13 mouse cellular contexts compared by ENCODE assay signal in the genomic region with DNA sequence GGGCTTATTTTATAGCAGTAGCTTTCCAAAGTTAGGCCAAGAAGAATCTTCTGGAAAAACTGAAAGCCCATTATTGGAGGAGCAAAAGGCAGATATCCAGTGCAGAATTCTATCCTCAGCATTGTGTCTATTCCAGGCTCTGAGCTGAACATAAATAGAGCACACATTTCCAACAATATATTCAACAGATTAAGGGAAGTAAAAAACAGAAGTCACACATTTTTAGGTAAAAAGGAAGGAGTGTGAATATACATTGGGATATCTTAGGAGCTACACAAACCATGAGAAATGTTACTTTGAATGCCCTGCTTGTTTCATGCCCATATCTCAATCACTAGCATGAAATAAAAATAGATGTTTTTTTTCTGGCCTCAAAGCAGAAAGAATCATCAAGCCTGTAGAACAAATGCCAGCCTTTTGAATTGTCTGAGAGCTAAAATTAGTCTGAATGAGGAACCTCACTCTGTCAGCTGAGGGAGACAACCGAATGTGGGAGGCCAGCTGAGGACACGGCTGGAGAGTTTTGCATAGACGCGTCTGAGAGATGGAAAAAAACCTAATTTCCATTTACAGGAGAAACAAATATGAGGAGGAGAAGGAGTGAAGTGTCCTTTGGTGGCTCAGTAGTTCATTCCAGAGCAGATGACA. TPM values are rescaled to one million over a fixed set of nuclear protein-coding genes. Genes with fewer than 3 reads are reported as not detected.
DNase-seq lines count a peak whose midpoint lies in the region; ATAC-seq and TF ChIP-seq lines count a peak whose summit lies in the region.
"Had no signal": no experiment of that assay in that cellular context is flagged by ENCODE, and none has a peak within 500 bp of the region (broad histone marks: within the 10 kb centered on the region; RNA-seq: fewer than 3 reads in every experiment).

No protein-coding gene starts in this region.

- DNase-seq in frontal cortex, adult 2 months (ENCODE audit: extremely low spot score in 1 of 2, low spot score in 1 of 2): peak; percentile 63 to 65
- no peak for DNase-seq in frontal cortex, postnatal 14 days (ENCODE audit: low spot score in 2 of 2)
- peak; percentile 49 to 59 for DNase-seq in right cerebral cortex, adult 2 months (ENCODE audit: low spot score in 2 of 2)
- DNase-seq in right cerebral cortex, postnatal 4 days: no peak
- peak; percentile 60 to 78 for DNase-seq in left cerebral cortex, postnatal 14 days (ENCODE audit: low spot score in 2 of 2)
- DNase-seq in ovary, postnatal 36 days (ENCODE audit: low spot score): no peak
- no peak for DNase-seq in stomach, postnatal 0 days (ENCODE audit: low spot score)
- DNase-seq in urinary bladder, postnatal 14 days (ENCODE audit: low spot score): no peak
- DNase-seq: cerebellum, postnatal 36 days; gastrocnemius, adult 2 months; kidney, adult 18-20 months had no signal

- H3K4me3 ChIP-seq in stomach, postnatal 0 days (ENCODE audit: low read depth, low read length): no peak overlapping the region
- H3K4me3 ChIP-seq: gastrocnemius, adult 2 months; neural tube, embryonic 12.5 days had no signal

- H3K9ac ChIP-seq in stomach, postnatal 0 days (ENCODE audit: low read length): no peak overlapping the region
- H3K9ac ChIP-seq: liver, embryonic 14.5 days; neural tube, embryonic 12.5 days had no signal

- intact Hi-C loops in left cerebral cortex, postnatal 14 days (cut with DNase I): loop anchor here (5.0 kb wide), 2 partner anchors 95 to 235 kb away; partner anchors contain the start of gene Mfap3l

- WGBS in stomach, postnatal 0 days: 63% methylated on average over 4 of the region's 4 CpGs

- no peak for ATAC-seq in stomach, postnatal 0 days (ENCODE audit: low FRiP score, low TSS enrichment)

- no peaks in the 10 kb centered on the region for H3K4me1 ChIP-seq in stomach, postnatal 0 days (replicated peaks; ENCODE audit: control insufficient read depth, insufficient read depth)
- H3K4me1 ChIP-seq: neural tube, embryonic 12.5 days had no signal

- no peak for TF ChIP-seq CTCF in stomach, postnatal 0 days (IDR thresholded peaks at IDR 0.05; ENCODE audit: low read depth)

- no peaks in the 10 kb centered on the region for H3K9me3 ChIP-seq in stomach, postnatal 0 days (ENCODE audit: control insufficient read depth, low read length)
- H3K9me3 ChIP-seq: neural tube, embryonic 12.5 days had no signal

- H3K36me3 ChIP-seq in stomach, postnatal 0 days (ENCODE audit: control insufficient read depth, insufficient read depth, low read length): no peaks in the 10 kb centered on the region
- H3K36me3 ChIP-seq: neural tube, embryonic 12.5 days had no signal

- H3K4me2 ChIP-seq in stomach, postnatal 0 days (replicated peaks; ENCODE audit: low read depth): no peak overlapping the region
- H3K4me2 ChIP-seq: neural tube, embryonic 12.5 days had no signal

- no peaks in the 10 kb centered on the region for H3K27me3 ChIP-seq in stomach, postnatal 0 days (ENCODE audit: control insufficient read depth, insufficient read depth, low read length)
- H3K27me3 ChIP-seq: neural tube, embryonic 12.5 days had no signal

- no peak for TF ChIP-seq EP300 in stomach, postnatal 0 days (optimal IDR thresholded peaks at IDR 0.05)

- no peak overlapping the region for H3K27ac ChIP-seq in stomach, postnatal 0 days (replicated peaks)
- H3K27ac ChIP-seq: gastrocnemius, adult 2 months; liver, embryonic 14.5 days; neural tube, embryonic 12.5 days had no signal

RNA-seq across cellular contexts. Expression of gene Hpf1, which starts 22.6 kb away (rescaled TPM):
- polyA plus RNA-seq in frontal cortex, adult 2 months (2012; rRNA removed): 58.2 and 64.8 TPM in 2 replicates
- total RNA-seq in left cerebral cortex, postnatal 14 days (2021): 10 to 100 TPM; 43.0 to 43.9 TPM
- 43.8 and 47.0 TPM in 2 replicates for polyA plus RNA-seq in stomach, postnatal 0 days (2015; fragmentation: Nextera tagmentation; extraction: Ambion mirVana)

Comparison
In these comparisons a context has a peak if more than half of its experiments do, and no peak if none do; other contexts are left out.
1. DNase-seq: peak in frontal cortex, adult 2 months (2 of 2), right cerebral cortex, adult 2 months (2 of 2) and left cerebral cortex, postnatal 14 days (2 of 2); none in frontal cortex, postnatal 14 days (0 of 2), right cerebral cortex, postnatal 4 days (single experiment), ovary, postnatal 36 days (single experiment), stomach, postnatal 0 days (single experiment) and urinary bladder, postnatal 14 days (single experiment).